Mouse (Mus musculus) liver, embryonic 12.5 days (tissue): ENCODE results near the gene Nuak2. TPM values are rescaled to one million over a fixed set of nuclear protein-coding genes. Genes with fewer than 3 reads are reported as not detected.
A peak's percentile ranks its signal among the peaks of the same experiment; 100 is the strongest.

ENCODE experiments used
- ATAC-seq: fragments of 200-750 bp; cut with Nextera tagmentation; 2 replicates; pipeline ENCODE4 v1.8.0; 2017; ENCODE audit warnings: moderate number of reproducible peaks, mild to moderate bottlenecking, moderate library complexity
- H3K27ac ChIP-seq: fragments of 300-500 bp; sonication (generic); 2 replicates; pipeline ENCODE4 v1.5.1; 2016; ENCODE audit warnings: mild to moderate bottlenecking
- H3K27me3 ChIP-seq: fragments of 300-500 bp; sonication (generic); replicated peaks from 2 replicates; pipeline ENCODE4 v1.6.1; 2016; ENCODE audit warnings: mild to moderate bottlenecking, moderate library complexity
- H3K36me3 ChIP-seq: fragments of 300-500 bp; sonication (generic); 2 replicates; pipeline ENCODE4 v1.6.1; 2016; ENCODE audit warnings: mild to moderate bottlenecking, moderate library complexity
- H3K4me1 ChIP-seq: fragments of 300-500 bp; sonication (generic); 2 replicates; pipeline ENCODE4 v1.6.1; 2016
- H3K4me2 ChIP-seq: fragments of 300-500 bp; sonication (generic); 2 replicates; pipeline ENCODE4 v1.6.1; 2016; ENCODE audit warnings: mild to moderate bottlenecking, moderate library complexity
- H3K4me3 ChIP-seq: fragments of 300-500 bp; sonication (generic); 2 replicates; pipeline ENCODE4 v1.5.1; 2016; ENCODE audit warnings: mild to moderate bottlenecking, moderate library complexity
- H3K9ac ChIP-seq: fragments of 300-500 bp; sonication (generic); 2 replicates; pipeline ENCODE4 v1.6.1; 2016; ENCODE audit warnings: mild to moderate bottlenecking, moderate library complexity
- H3K9me3 ChIP-seq: fragments of 300-500 bp; sonication (generic); replicated peaks from 2 replicates; pipeline ENCODE4 v1.6.1; 2016; ENCODE audit warnings: mild to moderate bottlenecking, moderate library complexity
- WGBS: fragments of 180-500 bp; shearing (Covaris S2); methylation state at CpG from one replicate; pipeline ENCODE4 v1.1.7; 2016; ENCODE audit not compliant: insufficient replicate concordance; 5-methylcytosine and 5-hydroxymethylcytosine counted together
- polyA plus RNA-seq: library from polyadenylated mRNA; unstranded; fragments of >200 nt; fragmentation: Nextera tagmentation; extraction: Ambion mirVana; gene quantifications from 2 replicates; pipeline ENCODE4 v1.2.1, GENCODE M21; 2016

Nuak2 gene
- polyA plus RNA-seq, 1 experiment from 2014 or later: 1.3 TPM

GRCm38 (mm10) chr1:132316625-132316994, 684 bp downstream of the Nuak2 start:
- Histone ChIP-seq H3K27me3 (peaks cover 62% of the 10 kb centered on the region), H3K36me3 (no peaks in the 10 kb centered on the region), H3K9me3 (no peaks in the 10 kb centered on the region), H3K4me3 (peak overlapping the region; percentile 58), H3K27ac (no peak overlapping the region), H3K4me2 (peak overlapping the region; percentile 85), H3K9ac (peak overlapping the region; percentile 59; the same call in 1 of the 2 replicates), H3K4me1 (peaks cover 29% of the 10 kb centered on the region)
- no peak for ATAC-seq
- WGBS: 35% methylated on average over 7 of the region's 7 CpGs

GRCm38 (mm10) chr1:132317413-132317812, 1.5 kb downstream of the Nuak2 start:
- Histone ChIP-seq H3K9me3 (no peaks in the 10 kb centered on the region), H3K27ac (no peak overlapping the region), H3K4me2 (peak overlapping the region; percentile 34), H3K36me3 (no peaks in the 10 kb centered on the region), H3K4me1 (peaks cover 26% of the 10 kb centered on the region), H3K27me3 (peaks cover 58% of the 10 kb centered on the region), H3K9ac (no peak overlapping the region), H3K4me3 (no peak overlapping the region; the same call in 1 of the 2 replicates)
- ATAC-seq: no peak
- WGBS: 74% methylated on average over 4 of the region's 4 CpGs

GRCm38 (mm10) chr1:132317894-132318863, 2.3 kb downstream of the Nuak2 start:
- Histone ChIP-seq H3K27ac (no peak overlapping the region), H3K27me3 (peaks cover 58% of the 10 kb centered on the region)
- ATAC-seq: no peak

GRCm38 (mm10) chr1:132319242-132319641, 3.3 kb downstream of the Nuak2 start:
- no peak overlapping the region for H3K27ac ChIP-seq
- no peak overlapping the region for H3K9ac ChIP-seq
- peaks cover 54% of the 10 kb centered on the region for H3K27me3 ChIP-seq
- no peaks in the 10 kb centered on the region for H3K36me3 ChIP-seq
- no peak overlapping the region for H3K4me2 ChIP-seq
- peaks cover 29% of the 10 kb centered on the region for H3K4me1 ChIP-seq
- no peak for ATAC-seq
- no peak overlapping the region for H3K4me3 ChIP-seq
- no peaks in the 10 kb centered on the region for H3K9me3 ChIP-seq
- whole genome bisulfite sequencing: 57% methylated on average over 5 of the region's 5 CpGs

More at GRCm38 (mm10) chr1:132317894-132318863, 2.3 kb downstream of the Nuak2 start:
- Histone ChIP-seq H3K4me3 (no peak overlapping the region), H3K4me1 (peaks cover 29% of the 10 kb centered on the region), H3K36me3 (no peaks in the 10 kb centered on the region), H3K4me2 (peak overlapping the region; percentile 34; the same call in 1 of the 2 replicates), H3K9ac (no peak overlapping the region), H3K9me3 (no peaks in the 10 kb centered on the region)
- 38% methylated on average over 8 of the region's 8 CpGs for WGBS

- H3K4me2 ChIP-seq: no peak overlapping the region
- no peak for ATAC-seq
- peaks cover 27% of the 10 kb centered on the region for H3K27me3 ChIP-seq
- no peaks in the 10 kb centered on the region for H3K9me3 ChIP-seq
- no peak overlapping the region for H3K9ac ChIP-seq
- H3K4me1 ChIP-seq: peaks cover 18% of the 10 kb centered on the region
- no peak overlapping the region for H3K4me3 ChIP-seq
- no peak overlapping the region for H3K27ac ChIP-seq
- H3K36me3 ChIP-seq: no peaks in the 10 kb centered on the region
- 62% methylated on average over 7 of the region's 7 CpGs for WGBS
These were observed 6.1 kb downstream of the Nuak2 start for GRCm38 (mm10) chr1:132321821-132322580.

- no peak for ATAC-seq
- Histone ChIP-seq H3K4me3 (no peak overlapping the region), H3K4me2 (no peak overlapping the region), H3K9ac (no peak overlapping the region), H3K27me3 (peaks cover 18% of the 10 kb centered on the region), H3K9me3 (no peaks in the 10 kb centered on the region), H3K27ac (no peak overlapping the region), H3K36me3 (peaks cover 2% of the 10 kb centered on the region; the same call in 1 of the 2 replicates), H3K4me1 (peaks cover 16% of the 10 kb centered on the region)
- WGBS: 60% methylated on average over 13 of the region's 13 CpGs
These were observed 7.0 kb downstream of the Nuak2 start for GRCm38 (mm10) chr1:132322711-132323542.

GRCm38 (mm10) chr1:132326777-132327176, 10.9 kb downstream of the Nuak2 start:
- no peak overlapping the region for H3K9ac ChIP-seq
- 65% methylated on average over 9 of the region's 9 CpGs for WGBS
- no peaks in the 10 kb centered on the region for H3K9me3 ChIP-seq
- H3K4me2 ChIP-seq: no peak overlapping the region
- H3K27me3 ChIP-seq: no peaks in the 10 kb centered on the region; the same call in 1 of the 2 replicates
- no peak overlapping the region for H3K27ac ChIP-seq
- peaks cover 15% of the 10 kb centered on the region for H3K4me1 ChIP-seq
- peaks cover 10% of the 10 kb centered on the region; the same call in 1 of the 2 replicates for H3K36me3 ChIP-seq
- no peak overlapping the region for H3K4me3 ChIP-seq
- ATAC-seq: no peak

GRCm38 (mm10) chr1:132327477-132327876, 11.6 kb downstream of the Nuak2 start:
- H3K9me3 ChIP-seq: no peaks in the 10 kb centered on the region
- H3K9ac ChIP-seq: no peak overlapping the region
- no peak overlapping the region for H3K4me3 ChIP-seq
- H3K4me1 ChIP-seq: peaks cover 15% of the 10 kb centered on the region
- ATAC-seq: no peak
- peaks cover 10% of the 10 kb centered on the region; the same call in 1 of the 2 replicates for H3K36me3 ChIP-seq
- H3K27me3 ChIP-seq: no peaks in the 10 kb centered on the region; the same call in 1 of the 2 replicates
- 78% methylated on average over 17 of the region's 17 CpGs for WGBS
- H3K27ac ChIP-seq: no peak overlapping the region
- H3K4me2 ChIP-seq: no peak overlapping the region

GRCm38 (mm10) chr1:132328565-132328964, 12.6 kb downstream of the Nuak2 start:
- peaks cover 10% of the 10 kb centered on the region; the same call in 1 of the 2 replicates for H3K36me3 ChIP-seq
- H3K9me3 ChIP-seq: no peaks in the 10 kb centered on the region
- no peak overlapping the region for H3K27ac ChIP-seq
- ATAC-seq: no peak
- WGBS: 67% methylated on average over 3 of the region's 3 CpGs
- H3K9ac ChIP-seq: no peak overlapping the region
- no peak overlapping the region for H3K4me3 ChIP-seq
- H3K27me3 ChIP-seq: no peaks in the 10 kb centered on the region; the same call in 1 of the 2 replicates
- H3K4me2 ChIP-seq: no peak overlapping the region
- peaks cover 16% of the 10 kb centered on the region; the same call in 1 of the 2 replicates for H3K4me1 ChIP-seq

GRCm38 (mm10) chr1:132329656-132330055, 13.7 kb downstream of the Nuak2 start:
- ATAC-seq: no peak
- Histone ChIP-seq H3K4me3 (no peak overlapping the region), H3K9me3 (no peaks in the 10 kb centered on the region), H3K4me2 (no peak overlapping the region), H3K27me3 (no peaks in the 10 kb centered on the region; the same call in 1 of the 2 replicates), H3K4me1 (peaks cover 27% of the 10 kb centered on the region), H3K27ac (no peak overlapping the region), H3K36me3 (peaks cover 10% of the 10 kb centered on the region; the same call in 1 of the 2 replicates), H3K9ac (no peak overlapping the region)
- WGBS: 62% methylated on average over 7 of the region's 7 CpGs

GRCm38 (mm10) chr1:132330397-132330796, 14.5 kb downstream of the Nuak2 start:
- no peaks in the 10 kb centered on the region; the same call in 1 of the 2 replicates for H3K27me3 ChIP-seq

More at GRCm38 (mm10) chr1:132330397-132330796, 14.5 kb downstream of the Nuak2 start:
- Histone ChIP-seq H3K27ac (no peak overlapping the region), H3K4me1 (peaks cover 35% of the 10 kb centered on the region), H3K36me3 (peaks cover 10% of the 10 kb centered on the region; the same call in 1 of the 2 replicates), H3K4me2 (no peak overlapping the region), H3K4me3 (no peak overlapping the region), H3K9me3 (no peaks in the 10 kb centered on the region), H3K9ac (no peak overlapping the region)
- ATAC-seq: no peak
- WGBS: 82% methylated on average over 15 of the region's 15 CpGs
